9 mouse cellular contexts compared by ENCODE assay signal in genomic region chr6:54818389-54818788, GRCm38 (mm10). TPM values are rescaled to one million over a fixed set of nuclear protein-coding genes. Genes with fewer than 3 reads are reported as not detected.
DNase-seq lines count a peak whose midpoint lies in the region; ATAC-seq and TF ChIP-seq lines count a peak whose summit lies in the region.
"Had no signal": no experiment of that assay in that cellular context is flagged by ENCODE, and none has a peak within 500 bp of the region (broad histone marks: within the 10 kb centered on the region; RNA-seq: fewer than 3 reads in every experiment).

No protein-coding gene starts in this region.

- TF ChIP-seq POLR2A in kidney, adult 2 months (IDR thresholded peaks at IDR 0.05; ENCODE audit: low read depth, low read length) = no peak
- no peak for TF ChIP-seq POLR2A in MEL (IDR thresholded peaks at IDR 0.05; ENCODE audit: control insufficient read depth in 1 of 2, insufficient read depth in 1 of 2, low read depth in 1 of 2, low read length in 2 of 2, poor library complexity in 1 of 2)

- no peak for TF ChIP-seq EP300 in MEL (IDR thresholded peaks at IDR 0.05; ENCODE audit: low read depth in 1 of 2, low read length in 2 of 2)

- WGBS in kidney, adult 2 months = 42% methylated on average over 2 of the region's 2 CpGs
- 55% methylated on average over 2 of the region's 2 CpGs for WGBS in hindbrain, embryonic 12.5 days
- WGBS in midbrain, embryonic 12.5 days = 48% methylated on average over 2 of the region's 2 CpGs

- peaks cover 19% of the 10 kb centered on the region; the same call in 1 of the 2 replicates for H3K4me1 ChIP-seq in kidney, adult 2 months (ENCODE audit: control insufficient read depth, insufficient read depth, low read length)
- peaks cover 9% of the 10 kb centered on the region in 2 experiments for H3K4me1 ChIP-seq in MEL (ENCODE audit: control insufficient read depth in 1 of 2, insufficient read depth in 2 of 2, low read length in 2 of 2)
- H3K4me1 ChIP-seq in hindbrain, embryonic 12.5 days = peaks cover 19% of the 10 kb centered on the region
- H3K4me1 ChIP-seq in midbrain, embryonic 12.5 days = peaks cover 21% of the 10 kb centered on the region

- no peaks in the 10 kb centered on the region for H3K36me3 ChIP-seq in kidney, adult 2 months (ENCODE audit: control insufficient read depth, insufficient read depth, low read length)
- peaks cover 0 to 23% of the 10 kb centered on the region in 2 experiments; a peak in 3 of 4 replicates for H3K36me3 ChIP-seq in MEL (ENCODE audit: control insufficient read depth in 1 of 2, insufficient read depth in 2 of 2, low read length in 2 of 2)
- H3K36me3 ChIP-seq in hindbrain, embryonic 12.5 days = no peaks in the 10 kb centered on the region
- no peaks in the 10 kb centered on the region for H3K36me3 ChIP-seq in midbrain, embryonic 12.5 days

- H3K27me3 ChIP-seq in kidney, adult 2 months (replicated peaks; ENCODE audit: control insufficient read depth, insufficient read depth, low read length) = no peaks in the 10 kb centered on the region
- no peaks in the 10 kb centered on the region for H3K27me3 ChIP-seq in MEL (ENCODE audit: control insufficient read depth in 1 of 2, insufficient read depth in 2 of 2, low read length in 2 of 2)
- H3K27me3 ChIP-seq in hindbrain, embryonic 12.5 days = peaks cover 3% of the 10 kb centered on the region; the same call in 1 of the 2 replicates
- 0 out of 2 replicates have a peak, but pooled peaks cover 4% of the 10 kb centered on the region for H3K27me3 ChIP-seq in midbrain, embryonic 12.5 days
- H3K27me3 ChIP-seq: Patski had no signal

- peaks cover 43% of the 10 kb centered on the region for H3K79me2 ChIP-seq in MEL (ENCODE audit: control insufficient read depth, insufficient read depth, low read length, poor library complexity)

- H3K4me2 ChIP-seq in hindbrain, embryonic 12.5 days (replicated peaks) = peak overlapping the region; percentile 51
- peak overlapping the region; percentile 69 for H3K4me2 ChIP-seq in midbrain, embryonic 12.5 days (replicated peaks)

- H3K27ac ChIP-seq in kidney, adult 2 months (ENCODE audit: insufficient read depth, low read depth, low read length) = peak overlapping the region; percentile 52; the same call in 1 of the 2 replicates
- H3K27ac ChIP-seq in MEL (ENCODE audit: control insufficient read depth, low read depth, low read length) = no peak overlapping the region
- H3K27ac ChIP-seq in hindbrain, embryonic 12.5 days = no peak overlapping the region
- H3K27ac ChIP-seq in midbrain, embryonic 12.5 days (replicated peaks) = no peak overlapping the region

- no peak for TF ChIP-seq CTCF in kidney, adult 2 months (conservative IDR thresholded peaks at IDR 0.05; ENCODE audit: insufficient read depth, insufficient read length, low read depth, low read length)
- no peak for TF ChIP-seq CTCF in MEL (IDR thresholded peaks at IDR 0.05 in 2 of 3, conservative IDR thresholded peaks at IDR 0.05 in 1 of 3; ENCODE audit: control insufficient read depth in 1 of 3, insufficient read depth in 1 of 3, low read depth in 2 of 3, low read length in 3 of 3, poor library complexity in 1 of 3, severe bottlenecking in 1 of 3)

- ATAC-seq in hindbrain, embryonic 12.5 days (ENCODE audit: low FRiP score) = no peak
- ATAC-seq in midbrain, embryonic 12.5 days (ENCODE audit: low FRiP score, low read depth) = no peak
- ATAC-seq: Patski had no signal

- TF ChIP-seq RAD21 in MEL (IDR thresholded peaks at IDR 0.05; ENCODE audit: low read depth, low read length) = no peak

- peak overlapping the region; percentile 87 for H3K9ac ChIP-seq in MEL (ENCODE audit: control insufficient read depth, low read depth, low read length, poor library complexity, severe bottlenecking)
- peak overlapping the region; percentile 76; the same call in 1 of the 2 replicates for H3K9ac ChIP-seq in hindbrain, embryonic 12.5 days
- 0 out of 2 replicates have a peak overlapping the region, but pooled peaks have one; percentile 87 for H3K9ac ChIP-seq in midbrain, embryonic 12.5 days (replicated peaks)

- DNase-seq in kidney, adult 2 months = no peak
- no peak for DNase-seq in kidney, postnatal 10 days
- DNase-seq in MEL (ENCODE audit: low read depth, low spot score) = peak; percentile 46
- DNase-seq in adrenal gland, adult 18-20 months (ENCODE audit: low spot score in 2 of 2) = no peak
- no peak for DNase-seq in urinary bladder, postnatal 4 days (ENCODE audit: low spot score in 2 of 2)
- no peak for DNase-seq in gastrocnemius, adult 18-20 months (ENCODE audit: low spot score)

- H3K9me3 ChIP-seq in MEL (replicated peaks; ENCODE audit: insufficient read depth, low read length) = no peaks in the 10 kb centered on the region
- H3K9me3 ChIP-seq in hindbrain, embryonic 12.5 days (replicated peaks) = no peaks in the 10 kb centered on the region
- no peaks in the 10 kb centered on the region for H3K9me3 ChIP-seq in midbrain, embryonic 12.5 days

- peak overlapping the region; percentile 76 for H3K4me3 ChIP-seq in kidney, adult 2 months (ENCODE audit: insufficient read depth, low read depth, low read length)
- peak overlapping the region; percentile 79 to 83 for H3K4me3 ChIP-seq in MEL (ENCODE audit: control insufficient read depth in 1 of 2, insufficient read depth in 1 of 2, low read depth in 2 of 2, low read length in 2 of 2)
- H3K4me3 ChIP-seq in hindbrain, embryonic 12.5 days = peak overlapping the region; percentile 66; the same call in 1 of the 2 replicates
- peak overlapping the region; percentile 85 for H3K4me3 ChIP-seq in midbrain, embryonic 12.5 days

TF ChIP-seq in MEL, 35 proteins besides CTCF, POLR2A, EP300 and RAD21:
- TF ChIP-seq MAX (IDR thresholded peaks at IDR 0.05; ENCODE audit: low read length) = 0 out of 2 replicates have a peak, but pooled peaks have one; percentile 29
- TF ChIP-seq POLR2AphosphoS5 (IDR thresholded peaks at IDR 0.05; ENCODE audit: borderline replicate concordance, low read depth, low read length) = no peak
- TF ChIP-seq ZC3H11A (IDR thresholded peaks at IDR 0.05; ENCODE audit: low read depth, low read length) = no peak
TF ChIP-seq in MEL: peak in this region for 1.

RNA-seq across cellular contexts. Expression of gene Znrf2, which starts 1.7 kb away (rescaled TPM):
- 17.0 and 18.1 TPM in 2 replicates for polyA plus RNA-seq in kidney, adult 2 months (2012; rRNA removed)
- 21.3 and 24.2 TPM in 2 replicates for total RNA-seq in MEL (2012; rRNA removed)
- polyA plus RNA-seq in MEL (2012; ENCODE audit: insufficient read depth in 1 of 2, insufficient read length in 2 of 2, low read depth in 1 of 2, low replicate concordance in 2 of 2, missing spikeins in 1 of 2) = 10 to 100 TPM in 1 of 2 experiments, not detected in 1; 16.1 TPM
- 3.9 and 4.1 TPM in 2 replicates for polyA plus RNA-seq in hindbrain, embryonic 12.5 days (2016; fragmentation: Nextera tagmentation; extraction: Ambion mirVana)
- polyA plus RNA-seq in midbrain, embryonic 12.5 days (2016; fragmentation: Nextera tagmentation; extraction: Ambion mirVana) = 3.6 and 4.4 TPM in 2 replicates
- 10 to 100 TPM; 39.3 to 51.6 TPM for total RNA-seq in adrenal gland, adult 18-20 months (2021)
- total RNA-seq in gastrocnemius, adult 18-20 months (2021) = 10 to 100 TPM; 13.1 to 16.3 TPM
